Mouse (Mus musculus) embryonic facial prominence, embryonic 12.5 days (tissue): ENCODE measurements around the gene Fbln1. TPM values are rescaled to one million over a fixed set of nuclear protein-coding genes. Genes with fewer than 3 reads are reported as not detected.

Experiments
- ATAC-seq: fragments of 200-750 bp; cut with Nextera tagmentation; 2 replicates; pipeline ENCODE4 v1.8.0; 2017; ENCODE audit not compliant: insufficient number of reproducible peaks, insufficient read depth, low FRiP score, low TSS enrichment
- H3K27ac ChIP-seq: fragments of 300-500 bp; sonication (generic); 2 replicates; pipeline ENCODE4 v1.5.1; 2016; ENCODE audit warnings: mild to moderate bottlenecking
- H3K27me3 ChIP-seq: fragments of 300-500 bp; sonication (generic); 2 replicates; pipeline ENCODE4 v1.6.1; 2016; ENCODE audit warnings: mild to moderate bottlenecking, moderate library complexity
- H3K36me3 ChIP-seq: fragments of 300-500 bp; sonication (generic); 2 replicates; pipeline ENCODE4 v1.6.1; 2016; ENCODE audit warnings: mild to moderate bottlenecking
- H3K4me1 ChIP-seq: fragments of 300-500 bp; sonication (generic); 2 replicates; pipeline ENCODE4 v1.6.1; 2016
- H3K4me2 ChIP-seq: fragments of 300-500 bp; sonication (generic); replicated peaks from 2 replicates; pipeline ENCODE4 v1.6.1; 2016; ENCODE audit warnings: mild to moderate bottlenecking, moderate library complexity
- H3K4me3 ChIP-seq: fragments of 300-500 bp; sonication (generic); 2 replicates; pipeline ENCODE4 v1.5.1; 2016; ENCODE audit warnings: mild to moderate bottlenecking
- H3K9ac ChIP-seq: fragments of 300-500 bp; sonication (generic); 2 replicates; pipeline ENCODE4 v1.6.1; 2016; ENCODE audit warnings: mild to moderate bottlenecking, moderate library complexity
- H3K9me3 ChIP-seq: fragments of 300-500 bp; sonication (generic); 2 replicates; pipeline ENCODE4 v1.6.1; 2016; ENCODE audit warnings: mild to moderate bottlenecking, moderate library complexity
- WGBS: fragments of 180-500 bp; shearing (Covaris S2); methylation state at CpG from one replicate; pipeline ENCODE4 v1.1.7; 2016; 5-methylcytosine and 5-hydroxymethylcytosine counted together
- polyA plus RNA-seq: library from polyadenylated mRNA; unstranded; fragments of >200 nt; fragmentation: Nextera tagmentation; extraction: Ambion mirVana; gene quantifications from 2 replicates; pipeline ENCODE4 v1.2.1, GENCODE M21; 2016

The Fbln1 gene
- polyA plus RNA-seq, 1 experiment from 2014 or later, result 236 TPM

DNA sequence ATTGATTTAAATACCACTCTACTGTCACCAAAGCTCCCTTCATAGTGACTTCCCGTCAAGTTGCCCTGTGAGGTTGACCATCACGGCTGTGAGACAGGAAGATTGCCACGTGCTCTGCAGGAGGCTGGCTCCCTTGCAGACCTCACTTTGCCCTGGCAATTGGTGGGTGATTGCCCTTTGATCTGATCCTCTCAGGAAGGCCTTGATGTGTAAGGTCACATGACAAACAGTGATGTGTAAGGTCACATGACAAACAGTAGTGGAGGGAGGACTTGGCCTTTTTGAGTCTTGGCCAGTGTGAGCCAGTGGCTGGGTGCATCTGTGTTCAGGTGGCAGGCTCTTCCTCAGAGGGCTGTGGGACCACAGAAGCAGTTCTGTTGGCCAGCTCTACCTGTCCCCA lies 22.8 kb downstream of the Fbln1 start:
- Histone ChIP-seq H3K4me1 (no peaks in the 10 kb centered on the region), H3K9ac (no peak overlapping the region), H3K4me3 (no peak overlapping the region), H3K36me3 (peaks cover 93% of the 10 kb centered on the region), H3K4me2 (no peak overlapping the region), H3K27ac (no peak overlapping the region), H3K9me3 (no peaks in the 10 kb centered on the region), H3K27me3 (no peaks in the 10 kb centered on the region)
- WGBS, result 86% methylated on average over 3 of the region's 3 CpGs
- no peak for ATAC-seq

DNA sequence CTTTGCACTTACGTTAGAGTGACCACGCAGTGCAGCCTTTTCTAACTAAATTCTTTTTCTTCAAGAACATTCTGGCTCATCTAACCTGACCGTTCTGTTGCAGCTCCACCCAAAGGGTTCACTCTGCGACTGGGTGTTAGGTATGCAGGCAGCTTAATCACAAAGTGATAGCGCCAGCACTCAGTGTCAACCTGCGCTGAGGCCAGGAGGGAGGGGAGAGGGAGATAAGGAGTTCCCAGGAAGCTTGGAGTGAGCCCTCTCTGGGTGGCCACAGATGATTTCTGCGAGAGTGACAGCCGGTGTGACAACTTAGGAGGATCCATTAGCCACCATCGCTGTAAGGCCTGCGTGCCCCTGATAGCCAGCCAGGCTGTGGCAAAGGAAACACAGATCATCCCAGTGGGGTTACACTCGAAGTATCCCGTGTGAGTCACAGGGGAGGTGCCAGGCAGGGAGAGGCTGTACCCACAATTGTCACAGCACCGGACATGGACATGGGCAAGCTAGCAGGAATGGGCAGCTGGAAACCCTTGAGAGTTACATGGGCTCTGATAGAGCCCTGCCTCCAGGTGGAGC lies 24.3 kb downstream of the Fbln1 start:
- H3K27ac ChIP-seq, result no peak overlapping the region

DNA sequence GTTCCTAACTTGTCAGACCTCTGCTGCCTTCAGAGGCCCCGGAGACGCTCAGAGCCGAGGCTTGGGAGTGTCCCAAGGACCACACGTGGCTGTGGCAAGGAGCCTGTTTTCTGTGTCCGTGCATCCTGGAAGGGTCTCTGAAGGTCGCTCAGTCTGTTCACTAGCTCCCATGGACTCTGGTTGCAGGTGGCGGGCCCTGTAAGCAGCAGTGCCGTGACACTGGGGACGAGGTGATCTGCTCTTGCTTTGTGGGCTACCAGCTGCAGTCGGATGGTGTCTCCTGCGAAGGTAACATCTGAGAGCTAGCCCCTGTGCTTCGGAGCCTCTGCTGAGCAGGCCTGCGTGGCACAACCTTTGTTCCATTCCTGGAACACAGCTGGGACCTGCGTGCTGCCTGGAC lies 24.9 kb downstream of the Fbln1 start:
- Histone ChIP-seq H3K4me3 (no peak overlapping the region), H3K4me1 (no peaks in the 10 kb centered on the region), H3K9ac (0 out of 2 replicates have a peak overlapping the region, but pooled peaks have one; percentile 24), H3K27ac (no peak overlapping the region), H3K27me3 (no peaks in the 10 kb centered on the region), H3K4me2 (no peak overlapping the region), H3K36me3 (peaks cover 92% of the 10 kb centered on the region), H3K9me3 (no peaks in the 10 kb centered on the region)
- no peak for ATAC-seq
- WGBS, result 91% methylated on average over 14 of the region's 14 CpGs

More for the DNA sequence above, 24.3 kb downstream of the Fbln1 start:
- no peak overlapping the region for H3K4me2 ChIP-seq
- 93% methylated on average over 13 of the region's 13 CpGs for WGBS
- no peak overlapping the region for H3K9ac ChIP-seq
- H3K36me3 ChIP-seq, result peaks cover 89% of the 10 kb centered on the region
- no peaks in the 10 kb centered on the region for H3K4me1 ChIP-seq
- H3K27me3 ChIP-seq, result no peaks in the 10 kb centered on the region
- H3K9me3 ChIP-seq, result no peaks in the 10 kb centered on the region
- ATAC-seq, result no peak
- H3K4me3 ChIP-seq, result no peak overlapping the region

DNA sequence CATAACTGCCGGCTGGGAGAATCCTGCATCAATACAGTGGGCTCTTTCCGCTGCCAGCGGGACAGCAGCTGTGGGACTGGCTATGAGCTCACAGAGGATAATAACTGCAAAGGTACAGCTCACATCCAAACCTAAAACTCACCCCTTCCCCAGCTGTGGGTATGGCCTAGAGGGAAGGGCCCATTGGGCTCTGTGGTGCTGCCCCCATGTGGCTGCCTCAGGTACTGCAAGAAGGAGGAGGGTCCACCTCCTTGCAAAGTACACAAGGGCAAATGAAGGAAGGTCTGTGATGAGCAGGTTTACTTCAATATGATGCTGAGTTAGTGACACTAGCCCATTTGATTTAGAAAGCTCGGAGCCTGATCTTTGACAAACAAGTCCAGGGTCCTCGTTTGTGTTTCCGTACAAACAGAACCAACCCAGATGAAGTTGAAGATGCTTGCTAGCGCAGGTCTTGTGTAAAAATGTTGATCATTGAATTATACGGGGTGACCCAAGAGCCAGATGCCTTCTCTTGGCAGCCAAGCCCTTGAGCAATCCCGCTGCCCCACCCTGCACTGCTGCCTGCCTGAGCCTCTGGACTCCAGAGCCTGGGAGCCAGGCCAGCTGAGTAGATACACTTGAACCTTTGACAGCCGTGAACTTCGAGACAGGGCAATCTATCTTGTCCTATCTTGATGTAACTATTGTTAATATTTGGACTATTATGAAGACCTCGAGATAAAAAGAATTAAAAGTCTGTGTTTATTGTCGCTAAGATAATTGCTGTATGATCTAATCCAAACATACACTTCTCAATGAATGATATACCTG lies 25.9 kb downstream of the Fbln1 start:
- Histone ChIP-seq H3K4me3 (no peak overlapping the region), H3K27me3 (no peaks in the 10 kb centered on the region), H3K27ac (no peak overlapping the region; the same call in 1 of the 2 replicates), H3K36me3 (peaks cover 88% of the 10 kb centered on the region), H3K9me3 (no peaks in the 10 kb centered on the region), H3K4me1 (no peaks in the 10 kb centered on the region), H3K4me2 (no peak overlapping the region), H3K9ac (no peak overlapping the region)
- peak; percentile 38; the same call in 1 of the 2 replicates for ATAC-seq
- 83% methylated on average over 13 of the region's 13 CpGs for WGBS

DNA sequence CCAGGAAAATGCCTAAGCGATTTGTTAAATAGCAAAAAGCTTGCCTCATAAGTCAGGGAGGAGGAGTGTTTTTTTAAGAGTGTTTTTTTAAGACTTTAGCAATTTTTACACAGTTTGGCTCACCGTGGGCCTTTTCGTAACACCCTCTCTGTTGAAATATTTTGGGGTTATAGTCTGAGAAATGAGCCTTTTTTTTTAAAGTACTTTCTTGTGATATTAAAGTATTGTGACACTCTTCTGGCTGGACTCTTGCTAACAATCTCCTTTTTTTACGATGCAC lies 26.4 kb downstream of the Fbln1 start:
- H3K4me1 ChIP-seq, result no peaks in the 10 kb centered on the region
- H3K36me3 ChIP-seq, result peaks cover 88% of the 10 kb centered on the region
- H3K9me3 ChIP-seq, result no peaks in the 10 kb centered on the region
- 88% methylated on average over 4 of the region's 4 CpGs for WGBS
- H3K27me3 ChIP-seq, result no peaks in the 10 kb centered on the region
- H3K4me2 ChIP-seq, result no peak overlapping the region
- ATAC-seq, result no peak
- no peak overlapping the region for H3K4me3 ChIP-seq
- no peak overlapping the region for H3K9ac ChIP-seq
- no peak overlapping the region for H3K27ac ChIP-seq

DNA sequence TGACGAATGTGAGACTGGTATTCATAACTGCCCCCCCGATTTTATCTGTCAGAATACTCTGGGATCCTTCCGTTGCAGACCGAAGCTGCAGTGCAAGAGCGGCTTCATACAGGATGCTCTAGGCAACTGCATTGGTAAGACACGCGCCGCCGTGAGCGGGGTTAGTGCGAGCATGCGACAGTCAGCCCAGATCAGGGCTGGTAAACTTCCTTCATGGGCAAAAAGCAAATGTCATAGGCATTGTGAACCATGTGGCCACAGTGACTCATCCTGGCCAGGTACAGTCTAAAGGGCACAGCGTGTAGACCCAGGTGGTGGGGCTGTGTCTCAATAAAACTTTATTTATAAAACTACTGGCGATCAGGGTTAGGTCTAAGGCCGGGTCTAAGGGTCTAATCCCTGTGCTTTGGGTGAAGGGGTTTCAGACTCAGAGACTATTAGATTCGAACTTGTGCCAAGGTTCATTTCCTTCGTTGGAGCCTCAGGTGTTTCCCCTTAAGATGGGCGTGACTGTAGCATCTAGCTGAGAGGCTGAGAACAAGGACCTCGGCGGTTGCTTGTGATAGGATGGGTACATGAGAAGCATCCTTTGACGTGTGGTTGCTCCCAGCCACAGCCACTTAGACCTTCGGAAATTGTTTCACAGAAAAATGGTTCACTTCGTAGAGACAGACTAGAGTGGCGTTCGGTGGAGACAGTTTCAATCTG lies 26.9 kb downstream of the Fbln1 start:
- Histone ChIP-seq H3K4me1 (no peaks in the 10 kb centered on the region), H3K27me3 (no peaks in the 10 kb centered on the region), H3K4me3 (no peak overlapping the region), H3K36me3 (peaks cover 88% of the 10 kb centered on the region), H3K9ac (no peak overlapping the region), H3K9me3 (no peaks in the 10 kb centered on the region), H3K27ac (0 out of 2 replicates have a peak overlapping the region, but pooled peaks have one; percentile 36), H3K4me2 (no peak overlapping the region)
- no peak for ATAC-seq
- 93% methylated on average over 25 of the region's 25 CpGs for WGBS

DNA sequence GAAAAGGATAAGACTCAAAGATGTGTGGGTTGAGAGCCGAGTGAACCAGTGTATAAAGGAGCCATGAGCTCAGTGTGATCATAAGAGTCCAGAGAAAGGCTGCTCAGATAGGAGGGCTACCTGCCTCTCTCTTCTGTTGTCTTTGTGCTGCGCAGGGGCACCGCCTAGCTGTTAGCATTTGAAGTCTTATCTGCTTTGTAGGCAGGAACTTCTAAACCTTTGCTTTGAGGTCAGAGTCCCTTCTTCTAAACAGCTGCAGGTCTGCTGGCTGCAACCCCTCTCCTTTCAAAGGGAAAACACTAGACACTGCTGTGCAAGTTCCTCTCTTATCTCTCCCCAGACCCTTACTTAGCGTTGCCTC lies 27.5 kb downstream of the Fbln1 start:
- peaks cover 88% of the 10 kb centered on the region for H3K36me3 ChIP-seq
- H3K27me3 ChIP-seq, result no peaks in the 10 kb centered on the region
- H3K4me2 ChIP-seq, result no peak overlapping the region
- no peaks in the 10 kb centered on the region for H3K9me3 ChIP-seq
- 0 out of 2 replicates have a peak overlapping the region, but pooled peaks have one; percentile 36 for H3K27ac ChIP-seq
- no peak for ATAC-seq
- H3K4me3 ChIP-seq, result no peak overlapping the region
- WGBS, result 84% methylated on average over 4 of the region's 4 CpGs
- H3K4me1 ChIP-seq, result no peaks in the 10 kb centered on the region
- H3K9ac ChIP-seq, result no peak overlapping the region

DNA sequence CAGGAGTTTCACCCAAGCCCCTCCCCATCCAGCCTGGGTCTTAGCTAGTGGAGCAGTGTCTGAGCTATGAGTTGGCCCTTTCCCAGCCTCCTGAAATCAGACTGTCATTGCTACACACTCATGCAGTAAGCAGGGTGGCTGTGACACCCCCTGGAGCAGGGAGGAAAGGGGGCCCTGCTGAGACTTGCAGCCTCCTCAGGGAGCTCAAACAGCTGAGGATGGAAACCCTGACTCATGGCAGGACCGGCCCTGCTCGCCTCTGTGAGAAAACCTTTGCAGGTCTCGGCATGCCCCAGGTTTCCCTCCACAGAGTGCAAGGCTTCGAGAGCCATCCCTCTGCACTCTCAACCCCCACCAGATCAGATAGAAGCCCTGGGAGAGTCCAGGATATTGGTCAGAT lies 27.9 kb downstream of the Fbln1 start:
- H3K36me3 ChIP-seq, result peaks cover 88% of the 10 kb centered on the region
- no peak overlapping the region for H3K4me3 ChIP-seq
- no peaks in the 10 kb centered on the region for H3K27me3 ChIP-seq
- H3K9ac ChIP-seq, result no peak overlapping the region
- ATAC-seq, result no peak
- 80% methylated on average over 4 of the region's 4 CpGs for WGBS
- H3K4me1 ChIP-seq, result no peaks in the 10 kb centered on the region
- H3K27ac ChIP-seq, result no peak overlapping the region
- H3K9me3 ChIP-seq, result no peaks in the 10 kb centered on the region
- no peak overlapping the region for H3K4me2 ChIP-seq

DNA sequence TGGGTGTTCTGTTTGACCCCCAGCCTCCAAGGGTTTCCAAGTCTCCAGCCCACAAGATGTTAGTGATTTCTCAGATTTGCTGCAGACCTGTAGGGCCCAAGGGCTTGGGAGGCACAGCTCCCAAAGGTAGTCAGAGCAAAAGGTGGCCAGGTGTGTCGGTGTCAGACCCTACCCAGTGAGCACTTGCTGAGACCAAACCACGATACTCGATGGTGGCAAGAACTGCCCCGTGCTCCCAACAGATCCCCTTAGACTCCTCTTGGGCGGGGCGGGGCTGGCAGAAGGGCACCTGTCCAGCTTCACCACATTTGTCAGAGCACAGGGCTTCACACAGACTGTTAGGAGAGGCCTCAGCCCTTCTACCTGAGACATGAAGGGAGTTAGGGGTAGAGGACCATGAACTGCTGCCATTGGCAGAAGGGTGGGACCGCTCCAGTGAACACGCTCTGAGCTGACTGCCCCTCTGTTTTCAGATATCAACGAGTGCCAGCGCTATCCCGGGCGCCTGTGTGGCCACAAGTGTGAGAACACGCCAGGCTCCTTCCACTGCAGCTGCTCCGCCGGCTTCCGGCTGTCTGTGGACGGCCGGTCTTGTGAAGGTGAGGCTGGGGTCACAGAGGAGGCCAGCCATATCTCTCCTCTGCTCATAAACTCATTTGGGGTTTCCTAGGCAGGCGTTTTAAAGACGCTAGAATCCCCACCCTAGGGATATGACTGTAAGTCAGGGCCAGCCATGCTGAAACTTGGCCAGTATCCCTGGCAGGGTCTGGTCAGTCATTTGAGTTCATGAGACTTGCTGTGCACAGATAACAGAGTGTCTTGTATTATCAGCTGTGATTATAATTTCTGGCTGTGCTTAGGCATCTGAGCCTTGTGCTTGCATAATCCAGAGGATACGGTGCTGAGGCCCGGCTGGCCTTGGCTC lies 33.3 kb downstream of the Fbln1 start:
- 93% methylated on average over 22 of the region's 22 CpGs for WGBS

DNA sequence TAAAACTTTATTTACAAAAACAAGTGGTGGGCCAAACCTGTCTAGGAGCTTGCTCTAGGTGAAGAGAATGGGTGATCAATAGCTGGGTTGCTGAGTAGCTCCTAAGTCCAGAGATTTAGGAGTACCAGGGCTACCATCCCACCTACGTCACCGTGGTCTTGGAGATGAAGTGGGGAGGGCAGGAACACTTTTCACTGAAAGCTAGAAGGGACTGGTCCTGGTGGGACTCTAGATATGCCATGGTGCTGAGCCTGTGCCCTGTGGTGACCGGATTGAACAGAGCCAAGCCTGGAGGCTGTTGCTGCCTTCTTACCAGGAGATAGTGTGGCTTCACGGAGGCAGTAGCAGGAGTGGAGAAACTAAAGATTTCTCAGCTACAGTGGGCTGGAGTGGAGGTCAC lies 34.3 kb downstream of the Fbln1 start:
- Histone ChIP-seq H3K4me2 (no peak overlapping the region), H3K9ac (no peak overlapping the region), H3K27ac (no peak overlapping the region), H3K27me3 (no peaks in the 10 kb centered on the region), H3K9me3 (no peaks in the 10 kb centered on the region), H3K4me3 (no peak overlapping the region), H3K4me1 (no peaks in the 10 kb centered on the region), H3K36me3 (peaks cover 96% of the 10 kb centered on the region)
- no peak for ATAC-seq
- WGBS, result 95% methylated on average over 4 of the region's 4 CpGs

More for the DNA sequence above, 33.3 kb downstream of the Fbln1 start:
- Histone ChIP-seq H3K36me3 (peaks cover 94% of the 10 kb centered on the region), H3K4me3 (no peak overlapping the region), H3K4me2 (no peak overlapping the region), H3K9ac (no peak overlapping the region), H3K27me3 (no peaks in the 10 kb centered on the region), H3K9me3 (no peaks in the 10 kb centered on the region), H3K4me1 (no peaks in the 10 kb centered on the region), H3K27ac (no peak overlapping the region)
- ATAC-seq, result no peak

DNA sequence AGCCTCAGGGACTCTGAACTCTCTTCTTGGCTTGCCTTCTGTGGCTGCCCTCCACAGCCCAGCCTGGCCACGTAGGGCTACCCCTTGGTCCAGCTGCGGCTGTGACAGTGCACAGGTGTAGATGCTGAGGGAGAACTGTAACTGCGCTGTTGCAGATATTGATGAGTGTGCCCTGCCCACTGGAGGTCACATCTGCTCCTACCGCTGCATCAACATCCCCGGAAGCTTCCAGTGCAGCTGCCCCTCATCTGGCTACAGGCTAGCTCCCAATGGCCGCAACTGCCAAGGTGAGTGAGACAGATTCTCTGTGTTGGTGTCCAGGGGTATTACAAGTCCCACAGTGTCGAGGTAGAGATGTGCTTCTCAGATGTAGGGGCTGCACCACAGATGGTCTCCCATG lies 36.1 kb downstream of the Fbln1 start:
- H3K27ac ChIP-seq, result no peak overlapping the region
- peaks cover 99% of the 10 kb centered on the region for H3K36me3 ChIP-seq
- ATAC-seq, result no peak
- H3K4me1 ChIP-seq, result no peaks in the 10 kb centered on the region
- 87% methylated on average over 7 of the region's 7 CpGs for WGBS
- H3K27me3 ChIP-seq, result no peaks in the 10 kb centered on the region
- H3K4me3 ChIP-seq, result no peak overlapping the region
- H3K4me2 ChIP-seq, result no peak overlapping the region
- no peaks in the 10 kb centered on the region for H3K9me3 ChIP-seq
- no peak overlapping the region for H3K9ac ChIP-seq
